Mouse (Mus musculus) mammary gland, adult 2 months (tissue): ENCODE data around the gene Prkcb. TPM values are rescaled to one million over a fixed set of nuclear protein-coding genes. Genes with fewer than 3 reads are reported as not detected.

ENCODE experiments used
- polyA plus RNA-seq: library from polyadenylated mRNA; depleted of rRNA; stranded (reverse); fragments of >200 nt; gene quantifications from 2 replicates; pipeline ENCODE4 v1.2.3, GENCODE M21; 2012; ENCODE audit warnings: low replicate concordance; rRNA removed

The Prkcb gene
- 39.4 and 46.7 TPM in 2 replicates for polyA plus RNA-seq

GRCm38 (mm10) chr7:122288605-122289242, at the start of gene Prkcb:
Gene Prkcb, plus strand, starts transcription at chr7:122288751.

GRCm38 (mm10) chr7:122670442-122670872, 381.9 kb downstream of the Prkcb start, which contains the start of gene Cacng3:
Gene Cacng3, plus strand, starts transcription at chr7:122670492.

Other genes starting within 250 kb of the Prkcb start
- 20.5 and 27.9 TPM in 2 replicates for gene Ubfd1, start 221.6 kb upstream of the Prkcb start, polyA plus RNA-seq
- 11.2 and 15.3 TPM in 2 replicates for gene Ears2, start 221.5 kb upstream of the Prkcb start, polyA plus RNA-seq
- gene Ndufab1, start 186.9 kb upstream of the Prkcb start, polyA plus RNA-seq: 484 and 1,266 TPM in 2 replicates
- gene Palb2, start 155.8 kb upstream of the Prkcb start, polyA plus RNA-seq: 1.1 and 1.6 TPM in 2 replicates
- gene Dctn5, start 155.7 kb upstream of the Prkcb start, polyA plus RNA-seq: 56.3 and 116 TPM in 2 replicates
- 2.5 and 5.9 TPM in 2 replicates for gene Plk1, start 129.3 kb upstream of the Prkcb start, polyA plus RNA-seq
- 0.04 and 0.10 TPM in 2 replicates for gene Ern2, start 102.5 kb upstream of the Prkcb start, polyA plus RNA-seq
- 19.0 and 21.9 TPM in 2 replicates for gene Chp2, start 69.3 kb upstream of the Prkcb start, polyA plus RNA-seq